Mouse (Mus musculus): ENCODE results near the gene Rab5c.

- TF ChIP-seq CTCF (IDR thresholded peaks at IDR 0.05; ENCODE audit: insufficient read depth, low read depth, low read length) = no peak
- TF ChIP-seq POLR2A (IDR thresholded peaks at IDR 0.05; ENCODE audit: insufficient read depth, low read depth, low read length) = no peak
These were observed 11.5 kb upstream of the Rab5c start for GRCm38 (mm10) chr11:100749469-100749868.
